Mouse (Mus musculus) midbrain, embryonic 16.5 days (tissue): ENCODE measurements at regions not wholly inside any gene's neighbourhood (a gene's known extent, or its start where the extent isn't known, plus 50 kb on each side); places are given as distances from the start of the nearest gene placed in this dataset.

Experiments
- ATAC-seq: fragments of 200-750 bp; cut with Nextera tagmentation; 2 replicates; pipeline ENCODE4 v1.8.0; 2017; ENCODE audit warnings: moderate TSS enrichment
- H3K27ac ChIP-seq: fragments of 300-500 bp; sonication (generic); 2 replicates; pipeline ENCODE4 v1.5.1; 2014; ENCODE audit warnings: mild to moderate bottlenecking, low read length, mixed read lengths
- H3K27me3 ChIP-seq: fragments of 300-500 bp; sonication (generic); 2 replicates; pipeline ENCODE4 v1.6.1; 2014; ENCODE audit warnings: low read depth, low read length, mixed read lengths; ENCODE audit not compliant: control insufficient read depth, insufficient read depth
- H3K36me3 ChIP-seq: fragments of 300-500 bp; sonication (generic); 2 replicates; pipeline ENCODE4 v1.6.1; 2014; ENCODE audit warnings: mild to moderate bottlenecking, low read length, moderate library complexity, mixed read lengths; ENCODE audit not compliant: control insufficient read depth, insufficient read depth
- H3K4me1 ChIP-seq: fragments of 300-500 bp; sonication (generic); 2 replicates; pipeline ENCODE4 v1.6.1; 2014; ENCODE audit warnings: mild to moderate bottlenecking, low read length, mixed read lengths; ENCODE audit not compliant: control insufficient read depth, insufficient read depth
- H3K4me2 ChIP-seq: fragments of 300-500 bp; sonication (generic); 2 replicates; pipeline ENCODE4 v1.6.1; 2014; ENCODE audit warnings: mild to moderate bottlenecking, low read length, mixed read lengths
- H3K4me3 ChIP-seq: fragments of 300-500 bp; sonication (generic); 2 replicates; pipeline ENCODE4 v1.5.1; 2014; ENCODE audit warnings: low read depth, mild to moderate bottlenecking, low read length, moderate library complexity, mixed read lengths
- H3K9ac ChIP-seq: fragments of 300-500 bp; sonication (generic); 2 replicates; pipeline ENCODE4 v1.6.1; 2014; ENCODE audit warnings: low read depth, low read length, mixed read lengths
- H3K9me3 ChIP-seq: fragments of 300-500 bp; sonication (generic); replicated peaks from 2 replicates; pipeline ENCODE4 v1.6.1; 2014; ENCODE audit warnings: mild to moderate bottlenecking, low read length, mixed read lengths; ENCODE audit not compliant: control insufficient read depth, poor library complexity, severe bottlenecking
- WGBS: fragments of 180-500 bp; shearing (Covaris S2); extraction: QIAGEN DNeasy Blood & Tissue Kit; methylation state at CpG from one replicate; pipeline ENCODE4 v1.1.7; 2014; 5-methylcytosine and 5-hydroxymethylcytosine counted together

DNA sequence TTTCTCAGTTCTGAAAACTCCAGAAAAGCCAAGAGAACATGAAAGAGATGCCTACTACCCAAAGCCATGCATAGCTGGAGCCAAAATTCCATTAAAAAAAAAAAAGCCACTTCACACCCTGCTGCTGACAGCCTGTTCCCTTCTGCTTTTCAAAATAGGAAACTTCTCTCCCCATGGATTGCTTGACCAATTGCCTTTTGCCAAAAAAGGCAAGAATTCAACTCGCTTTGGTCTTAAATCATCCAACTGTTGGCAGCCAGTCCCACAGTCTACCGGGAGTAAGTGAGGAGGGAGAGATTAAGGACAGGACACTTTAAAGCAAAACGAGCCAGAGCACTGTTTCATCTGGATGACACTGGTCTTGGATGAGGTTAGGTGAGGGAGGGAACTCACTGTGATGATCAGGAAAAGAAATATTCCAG, 349.7 kb downstream of the Adgrl2 start:
- H3K27ac ChIP-seq, result no peak overlapping the region
- H3K36me3 ChIP-seq, result no peaks in the 10 kb centered on the region
- H3K9ac ChIP-seq, result no peak overlapping the region
- H3K27me3 ChIP-seq, result no peaks in the 10 kb centered on the region
- ATAC-seq, result no peak
- H3K9me3 ChIP-seq, result no peaks in the 10 kb centered on the region
- WGBS, result 72% methylated on average over 3 of the region's 3 CpGs
- H3K4me3 ChIP-seq, result no peak overlapping the region
- peaks cover 4% of the 10 kb centered on the region; the same call in 1 of the 2 replicates for H3K4me1 ChIP-seq
- no peak overlapping the region for H3K4me2 ChIP-seq

DNA sequence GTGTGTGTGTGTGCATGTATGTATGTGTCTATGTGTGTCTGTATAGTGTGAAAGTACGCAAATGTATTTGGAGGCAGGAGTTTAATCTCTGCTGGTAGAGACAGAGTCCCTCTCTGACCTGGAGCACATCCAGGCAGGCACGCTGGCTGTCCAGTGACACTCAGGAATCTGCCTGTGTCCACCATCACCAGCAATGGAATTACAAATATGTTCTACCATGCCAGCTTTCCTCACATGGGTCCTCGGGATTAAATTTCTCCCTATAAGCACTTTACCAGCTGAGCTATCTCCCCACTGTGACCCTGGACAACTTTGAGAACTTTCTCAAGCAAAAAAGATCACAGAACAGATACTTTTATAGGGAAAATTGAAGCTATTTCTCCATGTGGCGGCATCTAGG, 355.3 kb downstream of the Adgrl2 start:
- Histone ChIP-seq H3K4me2 (no peak overlapping the region), H3K27ac (no peak overlapping the region), H3K4me3 (no peak overlapping the region), H3K4me1 (no peaks in the 10 kb centered on the region), H3K27me3 (no peaks in the 10 kb centered on the region), H3K9me3 (no peaks in the 10 kb centered on the region), H3K9ac (no peak overlapping the region), H3K36me3 (no peaks in the 10 kb centered on the region)
- ATAC-seq, result no peak
- WGBS, result 87% methylated on average over 4 of the region's 4 CpGs

DNA sequence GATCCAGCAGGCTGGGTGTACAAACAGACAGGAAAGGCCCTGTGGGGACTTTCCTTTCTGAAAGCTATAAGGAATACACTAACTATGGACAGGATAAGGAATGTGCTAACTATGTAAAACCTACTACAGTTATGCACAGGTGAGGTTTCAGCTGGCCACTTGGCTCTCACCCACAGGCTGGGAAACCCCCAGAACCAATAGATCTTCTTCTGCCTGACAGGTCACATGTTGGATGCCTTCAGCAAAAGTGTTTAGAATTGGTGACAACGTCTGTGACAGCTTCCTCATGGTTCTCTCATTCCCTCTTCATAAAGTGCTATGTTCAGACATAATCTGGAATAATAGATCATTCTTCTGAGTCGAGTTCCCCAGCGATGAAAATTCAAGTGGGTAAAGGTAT, 356.0 kb downstream of the Adgrl2 start:
- no peak overlapping the region for H3K9ac ChIP-seq
- no peak for ATAC-seq
- WGBS, result 63% methylated on average over 3 of the region's 3 CpGs
- no peak overlapping the region for H3K4me2 ChIP-seq
- no peak overlapping the region for H3K27ac ChIP-seq
- no peaks in the 10 kb centered on the region for H3K27me3 ChIP-seq
- no peaks in the 10 kb centered on the region for H3K4me1 ChIP-seq
- H3K36me3 ChIP-seq, result no peaks in the 10 kb centered on the region
- no peaks in the 10 kb centered on the region for H3K9me3 ChIP-seq
- no peak overlapping the region for H3K4me3 ChIP-seq

DNA sequence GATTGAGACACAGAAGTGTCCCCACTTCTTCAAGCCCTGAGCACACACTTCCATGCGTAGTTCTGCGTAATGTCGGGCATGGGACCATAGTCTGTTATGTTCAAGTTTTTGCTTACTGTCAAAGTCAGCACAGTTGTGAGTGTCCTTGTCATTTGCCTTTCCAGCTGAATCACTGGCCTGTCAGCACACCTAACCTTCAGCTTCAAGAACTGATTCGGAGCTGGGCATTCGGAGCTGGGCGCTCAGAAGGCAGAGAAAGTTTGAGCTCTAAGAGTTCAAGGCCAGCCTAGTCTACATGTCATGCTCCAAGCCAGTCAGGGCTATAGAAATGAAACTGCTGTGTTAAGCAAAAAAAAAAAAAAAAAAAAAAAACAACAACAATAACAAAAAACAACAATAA, 357.1 kb downstream of the Adgrl2 start:
- Histone ChIP-seq H3K4me1 (no peaks in the 10 kb centered on the region), H3K9me3 (no peaks in the 10 kb centered on the region), H3K4me3 (no peak overlapping the region), H3K27ac (no peak overlapping the region), H3K4me2 (no peak overlapping the region), H3K27me3 (no peaks in the 10 kb centered on the region), H3K36me3 (no peaks in the 10 kb centered on the region), H3K9ac (no peak overlapping the region)
- 98% methylated on average over 6 of the region's 6 CpGs for WGBS
- ATAC-seq, result no peak

DNA sequence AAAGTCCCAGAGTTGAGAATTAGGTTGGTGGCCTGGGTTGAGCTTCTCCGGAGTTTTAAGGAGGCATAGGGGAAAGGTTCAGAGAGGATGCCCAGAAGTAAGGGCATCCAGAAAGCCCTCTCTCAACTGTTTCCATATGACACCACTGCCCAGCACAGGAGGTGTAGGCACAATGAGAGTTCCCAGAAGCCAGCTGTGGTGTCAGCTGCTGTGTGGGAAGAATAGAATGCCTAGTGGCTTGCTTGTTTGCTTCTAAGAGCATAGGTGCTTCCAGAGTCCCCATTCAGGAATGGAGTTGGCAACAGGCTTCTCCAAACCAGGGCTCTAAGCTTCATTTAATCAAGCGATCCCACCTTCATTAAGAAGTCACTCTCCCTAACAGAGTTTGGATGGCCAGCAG, 357.9 kb downstream of the Adgrl2 start:
- ATAC-seq, result no peak
- H3K9ac ChIP-seq, result no peak overlapping the region
- 94% methylated on average over 2 of the region's 2 CpGs for WGBS
- H3K27ac ChIP-seq, result no peak overlapping the region
- H3K4me2 ChIP-seq, result no peak overlapping the region
- H3K9me3 ChIP-seq, result no peaks in the 10 kb centered on the region
- H3K4me3 ChIP-seq, result no peak overlapping the region
- no peaks in the 10 kb centered on the region for H3K36me3 ChIP-seq
- H3K27me3 ChIP-seq, result no peaks in the 10 kb centered on the region
- H3K4me1 ChIP-seq, result no peaks in the 10 kb centered on the region

DNA sequence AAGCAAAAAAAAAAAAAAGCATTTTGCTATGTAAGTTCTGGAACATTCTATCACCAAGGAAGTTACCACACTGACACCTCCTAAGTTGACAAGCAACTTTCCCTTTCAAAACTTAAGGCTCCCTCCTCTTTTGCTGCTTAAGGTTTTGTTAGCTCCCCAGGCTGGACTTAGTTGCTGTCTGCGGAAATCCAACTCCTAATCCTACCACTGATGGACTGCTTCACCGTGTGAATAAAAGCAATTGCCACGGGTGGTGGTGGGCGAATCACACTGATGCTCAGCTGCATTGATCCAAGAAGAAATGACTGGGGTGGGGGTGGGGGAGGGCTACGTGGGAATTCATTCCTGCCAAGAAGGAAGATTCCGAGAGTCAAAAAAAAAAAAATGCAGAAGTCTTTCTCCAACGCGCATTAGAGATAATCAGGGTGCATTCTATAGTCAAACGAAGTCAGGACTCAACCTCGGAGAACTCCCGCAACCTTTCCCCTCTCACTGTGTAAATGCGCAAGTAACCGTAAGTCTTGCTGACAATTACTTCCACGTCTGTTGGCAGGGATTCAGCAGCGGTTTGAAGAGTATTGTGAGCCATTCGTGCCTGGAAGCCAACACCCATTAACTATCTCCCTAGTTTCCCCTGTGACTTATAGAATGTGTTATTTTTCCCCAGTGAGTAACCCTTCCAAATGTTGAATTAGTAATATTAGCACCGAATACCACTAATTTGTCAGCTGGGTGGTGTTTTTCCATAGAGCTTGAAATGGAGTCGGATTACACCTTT, 358.8 kb downstream of the Adgrl2 start:
- WGBS, result 50% methylated on average over 18 of the region's 18 CpGs
- no peak for ATAC-seq
- no peak overlapping the region for H3K4me3 ChIP-seq
- no peak overlapping the region; the same call in 1 of the 2 replicates for H3K4me2 ChIP-seq
- no peaks in the 10 kb centered on the region for H3K36me3 ChIP-seq
- H3K27me3 ChIP-seq, result no peaks in the 10 kb centered on the region
- no peaks in the 10 kb centered on the region for H3K4me1 ChIP-seq
- H3K27ac ChIP-seq, result no peak overlapping the region
- H3K9me3 ChIP-seq, result no peaks in the 10 kb centered on the region
- H3K9ac ChIP-seq, result no peak overlapping the region

DNA sequence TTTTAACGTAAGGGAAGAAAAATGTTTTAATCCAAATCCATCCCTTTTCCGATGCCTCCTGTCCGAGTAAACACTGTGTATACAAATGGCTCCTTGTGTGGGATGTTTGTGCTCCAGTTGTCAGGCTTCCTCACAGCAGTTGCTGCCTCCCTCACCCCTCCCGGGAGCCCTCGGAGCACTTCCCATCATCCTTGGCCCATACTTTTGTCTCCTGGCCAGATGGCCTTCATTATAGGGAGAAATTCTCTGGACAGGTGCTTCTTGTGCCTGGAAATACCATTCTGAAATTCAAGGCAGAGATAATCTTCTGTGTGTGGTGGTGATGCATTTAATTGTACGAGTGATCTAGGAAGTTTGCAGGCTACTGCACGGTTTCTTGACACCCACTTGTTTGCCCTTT, 359.5 kb downstream of the Adgrl2 start:
- H3K36me3 ChIP-seq, result no peaks in the 10 kb centered on the region

DNA sequence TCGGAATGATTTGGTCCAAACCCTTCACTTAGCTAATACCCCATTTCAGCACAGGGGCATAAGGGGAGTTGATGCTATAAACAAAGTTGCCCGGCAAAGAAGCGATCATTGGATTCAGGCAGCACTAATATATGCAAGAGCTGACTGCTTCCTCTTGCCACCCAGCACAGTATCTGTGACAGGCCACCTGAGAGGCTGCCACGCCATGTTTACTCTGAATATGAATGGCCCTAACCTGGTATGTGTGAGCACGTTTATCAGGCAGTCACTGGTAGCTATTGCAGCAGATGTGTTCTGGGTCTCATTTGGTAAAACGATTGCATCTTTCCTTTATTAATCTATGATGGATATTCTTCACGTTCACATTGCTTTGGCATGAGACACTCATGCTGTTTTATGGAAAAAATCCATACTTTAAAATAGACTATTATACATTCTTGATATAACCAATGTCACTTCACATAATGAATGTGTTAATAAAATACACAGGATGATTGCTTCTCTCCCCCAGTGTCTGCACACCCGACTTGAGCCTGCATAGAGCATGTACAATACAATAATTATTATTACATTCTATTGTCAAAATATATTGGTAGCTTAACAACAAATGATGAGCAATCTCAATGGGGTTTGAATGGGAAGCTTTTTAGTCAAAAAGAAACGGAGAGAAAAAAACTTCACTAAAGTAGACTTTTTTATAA, 375.2 kb downstream of the Adgrl2 start:
- Histone ChIP-seq H3K27me3 (no peaks in the 10 kb centered on the region), H3K27ac (no peak overlapping the region), H3K4me1 (peaks cover 3% of the 10 kb centered on the region; the same call in 1 of the 2 replicates), H3K9ac (no peak overlapping the region), H3K4me3 (no peak overlapping the region), H3K9me3 (no peaks in the 10 kb centered on the region; the same call in 1 of the 2 replicates), H3K4me2 (no peak overlapping the region), H3K36me3 (no peaks in the 10 kb centered on the region)
- ATAC-seq, result no peak
- WGBS, result 65% methylated on average over 9 of the region's 9 CpGs

More for the DNA sequence above, 359.5 kb downstream of the Adgrl2 start:
- no peak overlapping the region for H3K4me3 ChIP-seq
- no peak overlapping the region for H3K9ac ChIP-seq
- 69% methylated on average over 7 of the region's 7 CpGs for WGBS
- no peaks in the 10 kb centered on the region for H3K4me1 ChIP-seq
- no peak for ATAC-seq
- H3K9me3 ChIP-seq, result no peaks in the 10 kb centered on the region
- no peaks in the 10 kb centered on the region for H3K27me3 ChIP-seq
- H3K4me2 ChIP-seq, result no peak overlapping the region
- H3K27ac ChIP-seq, result no peak overlapping the region

DNA sequence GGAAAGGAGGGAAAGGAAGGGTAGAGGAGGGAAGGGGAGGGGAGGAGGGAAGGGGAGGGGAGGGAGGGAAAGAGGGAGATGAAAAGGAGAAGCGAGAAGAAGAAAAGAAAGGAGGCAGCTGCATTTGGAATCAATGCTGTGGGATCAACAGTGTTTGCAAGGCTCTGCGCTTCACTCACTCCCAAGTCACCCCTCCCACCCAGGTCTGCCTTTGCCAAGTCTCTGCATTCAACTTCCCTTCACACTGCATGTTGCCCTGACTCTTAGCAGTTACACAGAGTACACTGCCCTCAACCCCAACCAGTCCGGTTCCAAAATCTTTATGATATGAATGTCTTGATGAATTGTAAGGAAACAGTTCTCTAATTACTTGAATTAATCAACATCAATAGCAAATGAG, 376.9 kb downstream of the Adgrl2 start:
- Histone ChIP-seq H3K4me3 (no peak overlapping the region), H3K9ac (no peak overlapping the region), H3K27ac (no peak overlapping the region), H3K36me3 (no peaks in the 10 kb centered on the region), H3K4me2 (no peak overlapping the region), H3K4me1 (no peaks in the 10 kb centered on the region), H3K9me3 (no peaks in the 10 kb centered on the region; the same call in 1 of the 2 replicates), H3K27me3 (no peaks in the 10 kb centered on the region)
- ATAC-seq, result no peak
- WGBS, result 47% methylated on average over 3 of the region's 3 CpGs
